Mouse (Mus musculus) hindbrain, embryonic 11.5 days (tissue): ENCODE data around the gene Fbxo39. TPM values are rescaled to one million over a fixed set of nuclear protein-coding genes. Genes with fewer than 3 reads are reported as not detected.
"Not testable (repeated sequence)": the region's sequence is repeated elsewhere in the genome, so short reads cannot be mapped to it uniquely, and the experiment has no call there.

ENCODE experiments used
- ATAC-seq: fragments of 200-750 bp; cut with Nextera tagmentation; 2 replicates; pipeline ENCODE4 v1.8.0; 2017; ENCODE audit warnings: mild to moderate bottlenecking, moderate TSS enrichment, moderate library complexity; ENCODE audit not compliant: low FRiP score
- DNase-seq: peaks from one replicate; pipeline ENCODE4 v3.0.0-alpha.2; 2015; ENCODE audit warnings: low spot score
- H3K27ac ChIP-seq: fragments of 300-500 bp; sonication (generic); 2 replicates; pipeline ENCODE4 v1.5.1; 2014; ENCODE audit warnings: mild to moderate bottlenecking, low read depth, low read length
- H3K27me3 ChIP-seq: fragments of 300-500 bp; sonication (generic); 2 replicates; pipeline ENCODE4 v1.6.1; 2014; ENCODE audit warnings: mild to moderate bottlenecking, low read length, moderate library complexity, mixed read lengths; ENCODE audit not compliant: control insufficient read depth, insufficient read depth
- H3K36me3 ChIP-seq: fragments of 300-500 bp; sonication (generic); 2 replicates; pipeline ENCODE4 v1.6.1; 2014; ENCODE audit warnings: mild to moderate bottlenecking, low read length, moderate library complexity, mixed read lengths; ENCODE audit not compliant: control insufficient read depth, insufficient read depth
- H3K4me1 ChIP-seq: fragments of 300-500 bp; sonication (generic); replicated peaks from 2 replicates; pipeline ENCODE4 v1.6.1; 2014; ENCODE audit warnings: low read length, mixed read lengths; ENCODE audit not compliant: control insufficient read depth, insufficient read depth
- H3K4me2 ChIP-seq: fragments of 300-500 bp; sonication (generic); replicated peaks from 2 replicates; pipeline ENCODE4 v1.6.1; 2014; ENCODE audit warnings: mild to moderate bottlenecking, low read depth, low read length
- H3K4me3 ChIP-seq: fragments of 300-500 bp; sonication (generic); 2 replicates; pipeline ENCODE4 v1.5.1; 2014; ENCODE audit warnings: low read depth, low read length
- H3K9ac ChIP-seq: fragments of 300-500 bp; sonication (generic); 2 replicates; pipeline ENCODE4 v1.6.1; 2014; ENCODE audit warnings: low read depth, low read length
- H3K9me3 ChIP-seq: fragments of 300-500 bp; sonication (generic); 2 replicates; pipeline ENCODE4 v1.6.1; 2016; ENCODE audit warnings: low read length; ENCODE audit not compliant: control insufficient read depth
- WGBS: fragments of 180-500 bp; shearing (Covaris S2); extraction: QIAGEN DNeasy Blood & Tissue Kit; methylation state at CpG from one replicate; pipeline ENCODE4 v1.1.7; 2014; 5-methylcytosine and 5-hydroxymethylcytosine counted together
- polyA plus RNA-seq: library from polyadenylated mRNA; unstranded; fragments of >200 nt; fragmentation: Nextera tagmentation; extraction: Ambion mirVana; gene quantifications from 2 replicates; pipeline ENCODE4 v1.2.1, GENCODE M21; 2014

The Fbxo39 gene
- polyA plus RNA-seq, 1 experiment from 2014 or later, result not detected

GRCm38 (mm10) chr11:72336726-72337125 is 22.5 kb downstream of the Fbxo39 start:
- 84% methylated on average over 8 of the region's 8 CpGs for WGBS
- ATAC-seq, result no peak
- no peaks in the 10 kb centered on the region for H3K36me3 ChIP-seq
- H3K9me3 ChIP-seq, result no peaks in the 10 kb centered on the region
- H3K27ac ChIP-seq, result no peak overlapping the region
- no peak overlapping the region for H3K4me3 ChIP-seq
- H3K4me2 ChIP-seq, result no peak overlapping the region
- DNase-seq, result no peak
- H3K9ac ChIP-seq, result no peak overlapping the region
- peaks cover 3% of the 10 kb centered on the region; the same call in 1 of the 2 replicates for H3K4me1 ChIP-seq
- H3K27me3 ChIP-seq, result no peaks in the 10 kb centered on the region

GRCm38 (mm10) chr11:72338437-72338871 is 24.2 kb downstream of the Fbxo39 start:
- Histone ChIP-seq H3K4me2 (no peak overlapping the region), H3K9ac (no peak overlapping the region), H3K9me3 (no peaks in the 10 kb centered on the region), H3K4me3 (no peak overlapping the region), H3K36me3 (no peaks in the 10 kb centered on the region), H3K27me3 (no peaks in the 10 kb centered on the region), H3K27ac (peak overlapping the region; percentile 36; the same call in 1 of the 2 replicates), H3K4me1 (peaks cover 3% of the 10 kb centered on the region; the same call in 1 of the 2 replicates)
- peak; percentile 45 for DNase-seq
- 30% methylated on average over 5 of the region's 5 CpGs for WGBS
- ATAC-seq, result peak; percentile 75

- Histone ChIP-seq H3K27ac (no peak overlapping the region), H3K27me3 (no peaks in the 10 kb centered on the region), H3K4me3 (no peak overlapping the region), H3K9ac (no peak overlapping the region), H3K4me2 (no peak overlapping the region), H3K36me3 (no peaks in the 10 kb centered on the region), H3K4me1 (peaks cover 3% of the 10 kb centered on the region; the same call in 1 of the 2 replicates), H3K9me3 (no peaks in the 10 kb centered on the region)
- DNase-seq (no peak), ATAC-seq (no peak)
- WGBS, result 88% methylated on average over 4 of the region's 4 CpGs
Observed at GRCm38 (mm10) chr11:72339716-72340115, 25.5 kb downstream of the Fbxo39 start.

GRCm38 (mm10) chr11:72342549-72343237 is 28.4 kb downstream of the Fbxo39 start:
- DNase-seq (peak; percentile 79), ATAC-seq (peak; percentile 77; the same call in 1 of the 2 replicates)
- WGBS, result 10% methylated on average over 7 of the region's 7 CpGs
- peaks cover 3% of the 10 kb centered on the region; the same call in 1 of the 2 replicates for H3K4me1 ChIP-seq
- no peaks in the 10 kb centered on the region for H3K27me3 ChIP-seq
- H3K9ac ChIP-seq, result no peak overlapping the region
- no peak overlapping the region for H3K4me3 ChIP-seq
- no peaks in the 10 kb centered on the region for H3K36me3 ChIP-seq
- H3K4me2 ChIP-seq, result no peak overlapping the region
- no peaks in the 10 kb centered on the region for H3K9me3 ChIP-seq
- no peak overlapping the region for H3K27ac ChIP-seq

GRCm38 (mm10) chr11:72343238-72343625 is 29.0 kb downstream of the Fbxo39 start:
- H3K27ac ChIP-seq, ATAC-seq, H3K27me3 ChIP-seq, H3K4me1 ChIP-seq, H3K9me3 ChIP-seq, H3K4me2 ChIP-seq, H3K4me3 ChIP-seq, H3K36me3 ChIP-seq, H3K9ac ChIP-seq, DNase-seq: not testable (repeated sequence)
- WGBS, result 90% methylated on average over 5 of the region's 5 CpGs

GRCm38 (mm10) chr11:72343904-72344303 is 29.7 kb downstream of the Fbxo39 start:
- no peaks in the 10 kb centered on the region for H3K36me3 ChIP-seq
- H3K9me3 ChIP-seq, result no peaks in the 10 kb centered on the region
- no peak overlapping the region for H3K9ac ChIP-seq
- H3K4me2 ChIP-seq, result no peak overlapping the region
- WGBS, result 29% methylated on average over 8 of the region's 8 CpGs
- H3K4me1 ChIP-seq, result no peaks in the 10 kb centered on the region
- no peak overlapping the region for H3K4me3 ChIP-seq
- no peaks in the 10 kb centered on the region for H3K27me3 ChIP-seq
- DNase-seq (peak; percentile 74), ATAC-seq (no peak)
- no peak overlapping the region for H3K27ac ChIP-seq

- DNase-seq (no peak), ATAC-seq (no peak)
- Histone ChIP-seq H3K27ac (no peak overlapping the region), H3K36me3 (no peaks in the 10 kb centered on the region), H3K9me3 (no peaks in the 10 kb centered on the region), H3K4me3 (no peak overlapping the region), H3K4me1 (no peaks in the 10 kb centered on the region), H3K27me3 (no peaks in the 10 kb centered on the region), H3K9ac (no peak overlapping the region), H3K4me2 (no peak overlapping the region)
- 88% methylated on average over 11 of the region's 11 CpGs for WGBS
Observed at GRCm38 (mm10) chr11:72344486-72344885, 30.2 kb downstream of the Fbxo39 start.

- no peak for DNase-seq
- Histone ChIP-seq H3K27me3 (no peaks in the 10 kb centered on the region), H3K4me1 (no peaks in the 10 kb centered on the region), H3K27ac (no peak overlapping the region), H3K9ac (no peak overlapping the region), H3K4me2 (no peak overlapping the region), H3K9me3 (no peaks in the 10 kb centered on the region), H3K36me3 (no peaks in the 10 kb centered on the region), H3K4me3 (no peak overlapping the region)
- 63% methylated on average over 10 of the region's 10 CpGs for WGBS
- no peak for ATAC-seq
Observed at GRCm38 (mm10) chr11:72348563-72348962, 34.3 kb downstream of the Fbxo39 start.

GRCm38 (mm10) chr11:72349016-72349415 is 34.8 kb downstream of the Fbxo39 start:
- Histone ChIP-seq H3K9me3 (no peaks in the 10 kb centered on the region), H3K36me3 (no peaks in the 10 kb centered on the region), H3K4me1 (no peaks in the 10 kb centered on the region), H3K4me2 (no peak overlapping the region), H3K27ac (no peak overlapping the region), H3K9ac (no peak overlapping the region), H3K27me3 (no peaks in the 10 kb centered on the region), H3K4me3 (no peak overlapping the region)
- DNase-seq, result no peak
- 61% methylated on average over 8 of the region's 8 CpGs for WGBS
- no peak for ATAC-seq
